Mouse (Mus musculus) spleen, adult 2 months (tissue): ENCODE results near the gene Insyn1. TPM values are rescaled to one million over a fixed set of nuclear protein-coding genes. Genes with fewer than 3 reads are reported as not detected.

Experiments
- DNase-seq, 2 experiments: peaks; one replicate each; pipeline versions ENCODE4 v3.0.0 to v3.0.0-alpha.2; 2012 to 2021; ENCODE audit warnings: low spot score in 2 of 2, low read depth in 1 of 2
- H3K27ac ChIP-seq: fragments of 200-500 bp; 2 replicates; pipeline ENCODE4 v1.5.1; 2012; ENCODE audit warnings: low read length, inconsistent platforms; ENCODE audit not compliant: insufficient read depth
- H3K27me3 ChIP-seq: fragments of 200-500 bp; 2 replicates; pipeline ENCODE4 v1.6.1; 2012; ENCODE audit warnings: mild to moderate bottlenecking, moderate library complexity, low read length, inconsistent platforms; ENCODE audit not compliant: control insufficient read depth, insufficient read depth
- H3K36me3 ChIP-seq: fragments of 200-500 bp; 2 replicates; pipeline ENCODE4 v1.6.1; 2012; ENCODE audit warnings: mild to moderate bottlenecking, low read length, inconsistent platforms; ENCODE audit not compliant: control insufficient read depth, insufficient read depth
- H3K4me1 ChIP-seq: fragments of 200-500 bp; 2 replicates; pipeline ENCODE4 v1.6.1; 2011; ENCODE audit warnings: inconsistent platforms; ENCODE audit not compliant: control insufficient read depth, insufficient read depth, insufficient read length
- H3K4me3 ChIP-seq: fragments of 200-500 bp; 2 replicates; pipeline ENCODE4 v1.5.1; 2011; ENCODE audit warnings: mild to moderate bottlenecking, inconsistent platforms; ENCODE audit not compliant: insufficient read depth, insufficient read length; ENCODE audit errors: extremely low read depth
- CTCF ChIP-seq: fragments of 200-500 bp; IDR thresholded peaks from 2 replicates; pipeline ENCODE4 v1.5.1; 2011; ENCODE audit warnings: mild to moderate bottlenecking, inconsistent platforms; ENCODE audit not compliant: insufficient read depth, insufficient read length, insufficient replicate concordance; ENCODE audit errors: extremely low read depth
- POLR2A ChIP-seq: fragments of 200-500 bp; IDR thresholded peaks from 2 replicates; pipeline ENCODE4 v1.6.1; 2011; ENCODE audit warnings: low read depth, low read length, inconsistent platforms
- WGBS: fragments of 180-500 bp; shearing (Covaris S2); methylation state at CpG from one replicate; pipeline ENCODE4 v1.1.7; 2018; 5-methylcytosine and 5-hydroxymethylcytosine counted together
- polyA plus RNA-seq: library from polyadenylated mRNA; depleted of rRNA; stranded (reverse); fragments of >200 nt; gene quantifications from 2 replicates; pipeline ENCODE4 v1.2.3, GENCODE M21; 2012

Gene Insyn1
- polyA plus RNA-seq, 1 experiment: 1.2 TPM

DNA sequence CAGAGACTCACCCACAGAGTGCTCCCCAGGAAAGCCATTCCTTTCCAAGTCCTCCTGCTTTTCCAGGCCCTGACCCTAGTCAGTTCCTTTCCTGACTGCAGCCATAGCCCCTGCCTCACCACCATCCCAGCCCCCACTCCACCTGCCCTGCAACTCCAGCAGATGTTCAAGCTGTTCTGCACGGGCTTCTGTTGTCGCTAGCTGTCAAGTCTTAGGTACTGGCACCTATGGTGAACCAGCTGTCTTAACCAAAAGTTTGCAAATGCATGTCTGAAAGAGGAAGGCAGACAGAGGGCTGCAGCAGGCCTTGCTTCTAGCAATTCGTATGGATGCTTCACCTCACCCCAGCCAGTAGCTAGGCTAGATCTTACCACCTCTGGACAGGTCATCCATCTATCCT is 45.3 kb upstream of the Insyn1 start:
- WGBS: 81% methylated on average over 3 of the region's 3 CpGs
- Histone ChIP-seq H3K27me3 (no peaks in the 10 kb centered on the region), H3K27ac (no peak overlapping the region), H3K4me1 (no peaks in the 10 kb centered on the region), H3K36me3 (no peaks in the 10 kb centered on the region), H3K4me3 (no peak overlapping the region)
- DNase-seq: no peak
- TF ChIP-seq CTCF (no peak), POLR2A (no peak)

DNA sequence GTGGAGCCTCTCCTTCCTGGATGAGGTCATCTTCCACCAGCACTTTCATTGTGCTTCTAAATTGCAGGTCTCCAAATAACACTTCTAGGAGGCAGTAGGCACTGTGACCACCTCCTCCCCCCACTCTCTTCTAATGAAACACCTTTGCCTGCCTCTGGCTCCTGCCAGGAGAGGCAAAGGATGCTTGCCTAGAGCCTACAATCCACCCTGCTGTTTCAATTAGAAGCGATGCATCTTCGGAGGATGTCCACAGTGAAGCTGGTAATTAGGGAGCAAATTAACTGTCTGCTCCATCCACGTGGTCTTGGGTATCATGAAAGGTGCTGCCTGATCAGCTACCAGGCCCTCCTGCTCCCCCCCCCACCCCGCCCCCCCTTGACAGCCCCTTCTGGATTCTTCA is 41.6 kb upstream of the Insyn1 start:
- Histone ChIP-seq H3K36me3 (no peaks in the 10 kb centered on the region), H3K4me3 (no peak overlapping the region), H3K27ac (no peak overlapping the region), H3K4me1 (no peaks in the 10 kb centered on the region), H3K27me3 (no peaks in the 10 kb centered on the region)
- DNase-seq: no peak
- 71% methylated on average over 4 of the region's 4 CpGs for WGBS
- TF ChIP-seq POLR2A (no peak), CTCF (no peak)

DNA sequence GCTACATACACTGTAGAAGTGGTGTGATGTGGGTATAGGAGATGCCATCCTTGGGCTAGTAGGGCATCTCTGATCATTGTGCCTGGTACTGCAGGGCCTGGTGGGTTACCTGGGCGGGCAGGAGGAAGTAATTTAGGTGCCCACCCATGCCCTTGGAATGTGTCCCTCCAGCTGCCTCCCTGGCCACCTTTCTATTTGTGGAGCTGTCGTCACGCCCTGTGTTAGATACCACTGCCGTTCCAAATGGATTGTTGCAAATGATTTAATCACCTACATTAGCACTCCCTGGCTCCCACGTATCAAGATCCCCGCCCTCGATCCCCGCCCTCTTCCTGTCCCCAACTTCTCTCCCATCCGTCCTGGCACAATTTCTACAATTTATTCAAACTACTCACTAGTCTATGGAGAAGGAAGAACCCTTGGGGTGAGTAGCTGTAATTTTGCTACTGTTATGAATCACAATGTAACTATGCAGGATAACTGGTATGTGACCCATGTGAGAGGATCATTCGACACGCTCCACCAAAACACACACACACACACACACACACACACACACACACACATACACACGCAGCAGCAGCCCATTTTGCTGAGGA is 40.3 kb upstream of the Insyn1 start:
- H3K4me1 ChIP-seq: no peaks in the 10 kb centered on the region
- no peaks in the 10 kb centered on the region for H3K27me3 ChIP-seq
- 82% methylated on average over 12 of the region's 12 CpGs for WGBS
- no peak overlapping the region for H3K4me3 ChIP-seq
- no peaks in the 10 kb centered on the region for H3K36me3 ChIP-seq
- H3K27ac ChIP-seq: no peak overlapping the region
- no peak for DNase-seq
- TF ChIP-seq CTCF: no peak
- no peak for TF ChIP-seq POLR2A

DNA sequence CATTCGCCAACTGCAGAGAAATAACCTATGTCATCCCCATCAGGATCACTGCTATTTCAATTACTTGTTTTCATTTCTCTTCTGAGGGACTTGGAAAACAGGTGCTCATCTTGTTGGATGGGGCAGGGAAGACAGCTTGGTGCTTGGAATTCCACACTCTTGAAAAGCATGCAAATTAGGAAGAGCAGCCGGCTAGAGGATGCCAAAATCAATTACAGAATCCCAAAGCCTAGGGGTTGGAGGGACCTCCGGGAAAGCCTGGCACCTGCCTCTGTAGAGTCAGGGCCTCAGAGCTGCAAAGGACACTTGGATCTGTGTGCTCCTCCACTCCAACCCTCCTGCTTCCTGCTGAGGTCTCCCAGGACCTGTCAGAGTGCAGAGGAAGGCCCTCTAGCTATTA is 38.9 kb upstream of the Insyn1 start:
- Histone ChIP-seq H3K4me3 (no peak overlapping the region), H3K27ac (no peak overlapping the region), H3K4me1 (no peaks in the 10 kb centered on the region), H3K36me3 (no peaks in the 10 kb centered on the region), H3K27me3 (no peaks in the 10 kb centered on the region)
- WGBS: 91% methylated on average over 3 of the region's 3 CpGs
- TF ChIP-seq CTCF: no peak
- TF ChIP-seq POLR2A: no peak
- no peak for DNase-seq

DNA sequence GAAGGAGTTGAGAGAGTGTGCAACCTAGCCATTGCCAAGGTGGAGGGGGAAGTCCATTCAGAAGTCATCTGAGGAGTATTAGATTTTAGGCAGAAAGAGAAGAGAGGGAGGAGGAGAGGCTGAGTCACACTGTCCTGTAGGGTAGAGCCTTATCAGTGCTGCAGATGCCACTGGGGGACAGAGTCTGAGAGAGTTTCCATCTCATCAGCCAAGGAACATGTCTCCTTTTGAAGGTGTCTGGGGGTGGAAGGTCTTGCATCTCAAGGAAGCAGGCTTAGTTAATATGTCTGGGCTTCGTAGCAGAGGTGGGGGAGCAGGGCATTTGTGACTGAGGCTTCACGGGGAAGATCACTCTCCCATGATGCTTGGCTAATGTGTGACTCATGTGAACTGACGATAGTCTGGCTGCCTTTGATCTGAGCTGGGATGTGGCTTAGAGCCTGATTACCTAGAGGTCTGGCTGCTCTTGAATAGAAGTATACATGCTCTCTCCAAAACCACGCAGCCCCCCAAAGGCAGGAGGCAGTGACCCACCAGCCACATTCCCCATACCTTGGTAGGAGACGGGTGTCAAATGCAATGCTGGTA is 34.5 kb upstream of the Insyn1 start:
- Histone ChIP-seq H3K27me3 (no peaks in the 10 kb centered on the region; the same call in 1 of the 2 replicates), H3K4me3 (no peak overlapping the region), H3K36me3 (no peaks in the 10 kb centered on the region), H3K27ac (no peak overlapping the region), H3K4me1 (no peaks in the 10 kb centered on the region)
- 80% methylated on average over 5 of the region's 5 CpGs for WGBS
- no peak for DNase-seq
- no peak for TF ChIP-seq CTCF
- TF ChIP-seq POLR2A: no peak

DNA sequence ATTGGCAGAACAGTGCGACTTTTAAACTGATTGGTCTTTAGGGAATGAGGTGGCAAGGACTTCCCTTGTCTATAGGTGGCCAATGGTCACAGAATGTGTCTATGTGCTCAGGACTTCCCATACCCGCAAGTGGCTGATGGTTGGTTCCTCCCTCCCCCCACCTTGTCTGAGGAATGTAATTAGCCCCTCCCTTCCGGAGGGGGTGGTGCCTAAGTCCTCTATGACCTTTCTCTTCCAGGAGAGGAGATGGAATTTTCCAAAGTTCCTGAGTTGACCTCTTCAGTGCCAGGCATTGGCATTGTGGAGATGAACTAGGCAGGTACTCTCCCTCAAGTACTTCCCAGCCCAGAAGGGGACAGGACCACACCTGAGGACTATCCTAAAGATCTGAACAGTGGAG is 33.5 kb upstream of the Insyn1 start:
- Histone ChIP-seq H3K36me3 (no peaks in the 10 kb centered on the region), H3K27me3 (no peaks in the 10 kb centered on the region; the same call in 1 of the 2 replicates), H3K4me1 (no peaks in the 10 kb centered on the region), H3K4me3 (no peak overlapping the region), H3K27ac (no peak overlapping the region)
- no peak for DNase-seq
- TF ChIP-seq POLR2A: no peak
- TF ChIP-seq CTCF: no peak
- WGBS: 63% methylated on average over 3 of the region's 3 CpGs

DNA sequence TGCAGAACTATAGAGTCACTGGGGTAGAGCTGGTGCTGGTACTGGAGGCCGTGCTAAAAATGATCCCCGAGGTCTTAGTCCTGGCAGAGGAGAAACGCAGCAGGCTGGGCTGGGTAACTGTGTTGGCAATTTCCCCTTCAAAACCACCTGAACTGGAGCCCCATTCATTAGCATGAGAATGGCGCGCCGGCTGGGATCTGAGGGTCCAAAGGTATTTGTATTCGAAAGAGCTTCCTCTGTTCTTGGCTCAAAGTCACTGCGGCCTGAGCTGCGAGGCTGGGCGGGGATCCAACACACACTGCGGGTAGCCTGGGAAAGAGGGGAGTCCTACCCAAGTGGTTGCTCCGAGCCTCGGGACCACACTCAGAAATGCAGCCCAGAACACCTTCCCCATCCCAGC is 32.6 kb upstream of the Insyn1 start:
- Histone ChIP-seq H3K4me1 (no peaks in the 10 kb centered on the region), H3K36me3 (no peaks in the 10 kb centered on the region), H3K27ac (no peak overlapping the region), H3K4me3 (no peak overlapping the region), H3K27me3 (no peaks in the 10 kb centered on the region; the same call in 1 of the 2 replicates)
- 34% methylated on average over 13 of the region's 13 CpGs for WGBS
- TF ChIP-seq POLR2A (no peak), CTCF (no peak)
- no peak for DNase-seq
